Mouse (Mus musculus): ENCODE results near the gene Ankle2. TPM values are rescaled to one million over a fixed set of nuclear protein-coding genes. Genes with fewer than 3 reads are reported as not detected.

The Ankle2 gene
- total RNA-seq, 4 experiments from 2014 or later: 37.4 to 49.0 (median 41.3) TPM

DNA sequence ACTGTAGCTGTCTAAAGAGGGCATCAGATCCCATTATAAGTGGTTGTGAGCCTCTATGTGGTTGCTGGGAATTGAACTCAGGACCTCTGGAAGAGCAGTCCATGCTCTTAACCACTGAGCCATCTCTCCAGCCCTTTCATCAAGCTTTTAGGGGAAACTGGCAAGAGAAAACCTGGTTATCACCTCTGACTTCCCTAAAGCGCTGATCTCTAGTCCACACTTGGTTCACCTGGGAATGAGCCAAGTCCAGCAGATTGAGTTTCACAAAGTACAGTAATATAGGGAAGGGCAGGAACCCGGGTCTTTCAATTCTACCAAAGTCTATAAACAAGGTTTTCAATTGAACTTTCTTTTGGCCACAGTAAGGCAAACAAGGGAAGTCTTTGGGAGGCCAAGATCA, 51.2 kb downstream of the Ankle2 start:
- no peak for DNase-seq (ENCODE audit: low spot score in 2 of 2)

DNA sequence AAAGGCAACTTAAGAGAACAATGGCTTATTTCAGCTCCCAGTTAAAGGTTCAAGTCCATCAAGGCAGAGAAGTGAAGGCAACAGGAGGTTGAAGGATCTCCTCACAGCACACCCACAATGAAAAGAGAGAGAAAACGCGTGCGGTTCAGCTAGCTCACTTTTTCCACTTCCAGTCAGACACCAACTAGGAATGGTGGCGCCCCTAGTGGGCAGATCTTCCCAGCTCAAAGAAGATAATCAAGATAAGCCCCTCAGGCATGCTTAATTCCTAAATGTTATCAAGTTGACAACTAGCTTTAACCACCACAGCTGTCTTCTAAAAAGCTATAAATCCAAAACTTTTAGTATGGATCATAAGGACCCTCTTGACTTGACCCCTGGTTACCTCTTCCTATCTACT, 53.7 kb downstream of the Ankle2 start:
- DNase-seq (ENCODE audit: low spot score in 2 of 2): no peak

DNA sequence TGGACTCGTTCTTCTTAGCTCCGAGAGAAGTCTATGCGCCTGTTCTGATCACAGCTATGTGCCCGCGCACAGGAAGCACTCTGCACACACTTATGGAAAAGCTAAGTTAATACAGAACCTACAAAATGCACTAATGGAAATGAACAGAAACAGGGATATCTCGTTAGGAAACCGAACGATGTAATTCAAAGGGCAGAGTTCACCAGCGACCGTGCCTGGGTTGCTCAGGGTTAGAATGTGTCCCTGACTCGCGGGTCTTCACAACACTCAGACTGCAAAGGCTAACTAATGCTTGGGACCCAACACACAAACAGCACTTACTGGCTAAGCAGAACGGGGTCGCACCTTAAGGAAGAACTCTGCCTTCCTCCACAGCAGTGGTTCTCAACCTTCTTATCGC, 54.4 kb downstream of the Ankle2 start:
- DNase-seq (ENCODE audit: low spot score in 2 of 2): no peak

DNA sequence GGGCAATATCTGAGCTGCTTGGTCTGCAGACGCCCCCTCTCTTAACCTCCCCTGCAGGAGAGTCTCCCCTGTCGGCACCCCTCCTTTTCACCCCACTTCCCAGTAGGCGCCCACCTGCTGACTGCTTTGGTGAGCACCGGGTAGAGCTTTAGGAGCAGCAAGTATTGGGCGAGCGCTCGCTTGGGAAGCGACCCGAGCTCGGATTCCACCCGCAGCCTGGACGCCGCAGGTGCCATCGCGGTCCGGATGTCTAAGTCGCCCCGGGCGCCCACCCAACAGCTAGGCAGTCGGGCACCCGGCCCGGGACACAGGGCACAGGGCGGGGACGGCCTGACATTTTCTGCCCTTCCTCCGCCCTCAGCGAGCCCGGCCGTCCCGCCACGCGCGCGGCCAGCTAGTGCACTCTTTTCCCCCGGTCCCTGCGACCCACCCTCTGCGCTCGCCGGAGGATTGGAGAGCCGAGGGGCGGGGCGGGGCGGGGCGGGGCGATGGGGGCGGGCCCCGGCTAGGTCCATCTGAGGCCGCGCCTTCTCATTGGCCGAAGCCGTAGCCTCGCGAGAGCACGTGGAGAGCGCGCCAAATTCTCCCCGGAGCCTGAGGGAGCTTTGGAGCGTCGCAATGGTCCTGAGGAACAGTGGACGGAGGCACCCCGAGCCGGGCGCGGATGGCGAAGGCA, 55.1 kb downstream of the Ankle2 start, which contains the start of the genes Pxmp2 and Pole:
Gene Pxmp2, minus strand, starts transcription at position 417 of the 676 bp plus-strand sequence.
Gene Pole, plus strand, starts transcription at position 537 of the 676 bp plus-strand sequence.
- peak; percentile 75 to 76 for DNase-seq (ENCODE audit: low spot score in 2 of 2)

DNA sequence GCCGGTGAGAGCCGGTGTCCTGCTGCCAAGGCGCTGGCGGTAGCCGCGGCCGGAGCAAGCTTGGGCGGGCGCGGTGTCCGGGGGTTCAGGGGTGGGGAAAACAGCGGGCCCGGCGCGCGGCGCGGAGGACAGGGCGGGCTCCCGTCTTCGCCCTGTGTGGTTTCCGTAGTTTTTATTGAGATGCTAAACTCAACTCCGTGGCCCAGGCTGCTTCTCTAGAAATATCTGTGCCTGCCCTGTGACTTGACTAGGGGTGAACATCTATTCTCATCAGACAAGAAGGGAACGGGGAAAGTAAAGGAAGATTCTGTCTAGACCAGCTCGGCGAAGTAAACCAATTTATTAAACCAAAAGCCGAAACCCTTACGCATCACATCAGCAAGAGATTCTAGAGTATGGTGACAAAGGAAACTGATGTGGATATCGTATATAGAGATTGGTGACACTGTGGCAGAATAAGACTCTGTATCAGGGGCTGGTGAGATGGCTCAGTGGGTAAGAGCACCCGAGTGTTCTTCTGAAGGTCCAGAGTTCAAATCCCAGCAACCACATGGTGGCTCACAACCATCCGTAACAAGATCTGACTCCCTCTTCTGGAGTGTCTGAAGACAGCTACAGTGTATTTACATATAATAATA, 55.8 kb downstream of the Ankle2 start:
- DNase-seq (ENCODE audit: low spot score in 2 of 2): no peak

DNA sequence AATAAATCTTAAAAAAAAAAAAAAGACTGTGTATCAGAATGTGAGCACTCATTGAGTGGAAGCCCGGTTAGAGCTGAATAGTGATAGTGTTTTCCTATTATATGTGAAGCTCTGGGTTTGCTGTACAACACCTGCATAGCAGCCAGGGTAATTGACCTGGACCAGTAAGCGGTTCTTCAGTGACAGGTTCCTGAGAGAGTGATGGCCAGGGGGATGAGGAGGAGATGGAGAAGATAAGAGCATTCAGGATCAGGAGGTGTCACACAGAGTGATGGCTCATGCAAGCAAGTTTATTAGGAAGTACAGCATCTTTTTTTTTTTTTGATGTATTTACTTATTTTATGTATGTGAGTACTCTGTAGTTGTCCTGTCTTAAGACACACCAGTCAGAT, 56.3 kb downstream of the Ankle2 start:
- no peak for DNase-seq (ENCODE audit: low spot score in 2 of 2)

DNA sequence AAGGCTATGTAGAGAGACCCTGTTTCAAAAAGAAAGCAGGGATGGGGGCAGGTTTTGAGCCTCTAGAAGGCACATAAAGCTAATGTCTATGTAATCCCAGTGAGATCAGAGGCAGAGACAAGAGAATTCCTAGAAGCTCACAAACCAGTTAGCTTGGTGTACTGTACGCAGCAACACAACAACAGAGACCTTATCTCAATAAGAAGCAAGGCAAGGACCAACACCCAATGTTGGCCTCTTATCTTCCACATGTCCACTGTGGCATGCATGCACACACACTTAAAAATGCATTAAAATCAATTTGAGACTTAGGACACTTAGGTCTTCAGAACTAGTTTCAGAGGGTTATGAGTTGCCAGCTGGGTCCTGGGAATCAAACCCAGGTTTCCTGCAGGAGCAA, 60.8 kb downstream of the Ankle2 start:
- DNase-seq (ENCODE audit: low spot score in 2 of 2): no peak

GRCm38 (mm10) chr5:110296637-110297036, 65.8 kb downstream of the Ankle2 start:
- DNase-seq (ENCODE audit: low spot score in 2 of 2): no peak

GRCm38 (mm10) chr5:110300591-110300990, 69.8 kb downstream of the Ankle2 start:
- no peak for DNase-seq (ENCODE audit: low spot score in 2 of 2)

Other genes with a start within 250 kb of the Ankle2 start
- 10 to 100 TPM; 50.8 to 76.7 (median 63.9) TPM for gene Zfp932, start 234.5 kb upstream of the Ankle2 start, total RNA-seq (2022)
- 10 to 100 TPM in 2 of 4 experiments, 1 to 10 TPM in 2; 4.8 to 15.5 (median 11.4) TPM for gene Gm17655, start 158.5 kb upstream of the Ankle2 start, total RNA-seq (2022)
- 1 to 10 TPM in 1 of 4 experiments, under 1 TPM in 3; 0.35 to 1.0 (median 0.68) TPM for gene Gm35315, start 136.6 kb upstream of the Ankle2 start, total RNA-seq (2022)
- 1 to 10 TPM; 4.7 to 7.2 (median 5.7) TPM for gene Plcxd1, start 131.0 kb upstream of the Ankle2 start, total RNA-seq (2022)
- gene Gtpbp6, start 122.8 kb upstream of the Ankle2 start, total RNA-seq (2022): 10 to 100 TPM; 83.8 to 92.2 (median 89.3) TPM
- gene Zfp605, start 120.9 kb upstream of the Ankle2 start, total RNA-seq (2022): 10 to 100 TPM; 14.4 to 18.4 (median 16.9) TPM
- gene Chfr, start 95.2 kb upstream of the Ankle2 start, total RNA-seq (2022): 10 to 100 TPM; 46.2 to 67.9 (median 48.7) TPM
- gene Golga3, start 54.3 kb upstream of the Ankle2 start, total RNA-seq (2022): 10 to 100 TPM; 49.5 to 52.7 (median 50.6) TPM
- gene Pgam5, start 38.9 kb downstream of the Ankle2 start, total RNA-seq (2022): 10 to 100 TPM; 52.1 to 57.2 (median 54.9) TPM
- gene Pxmp2, start 55.2 kb downstream of the Ankle2 start, total RNA-seq (2022): 1 to 10 TPM; 8.3 to 9.5 (median 8.8) TPM
- 1 to 10 TPM; 1.4 to 2.2 (median 2.1) TPM for gene Pole, start 55.3 kb downstream of the Ankle2 start, total RNA-seq (2022)
- under 1 TPM in 3 of 4 experiments, not detected in 1; 0.21 to 0.39 (median 0.27) TPM for gene P2rx2, start 112.2 kb downstream of the Ankle2 start, total RNA-seq (2022)
- not detected for gene Lrcol1, start 113.7 kb downstream of the Ankle2 start, total RNA-seq (2022)
- gene Fbrsl1, start 217.5 kb downstream of the Ankle2 start, total RNA-seq (2022): 10 to 100 TPM; 64.9 to 81.4 (median 71.7) TPM